Mouse (Mus musculus) G1E (cell line): Measurements from ENCODE around the gene Fam222a.

Experiments
- CTCF ChIP-seq: IDR thresholded peaks from 2 replicates; pipeline ENCODE4 v1.5.1; 2012; ENCODE audit warnings: low read depth, low read length, inconsistent platforms, mixed read lengths
- GATA1 ChIP-seq: IDR thresholded peaks from 2 replicates; pipeline ENCODE4 v1.6.1; 2012; ENCODE audit warnings: borderline replicate concordance, low read length, inconsistent platforms, mixed read lengths

DNA sequence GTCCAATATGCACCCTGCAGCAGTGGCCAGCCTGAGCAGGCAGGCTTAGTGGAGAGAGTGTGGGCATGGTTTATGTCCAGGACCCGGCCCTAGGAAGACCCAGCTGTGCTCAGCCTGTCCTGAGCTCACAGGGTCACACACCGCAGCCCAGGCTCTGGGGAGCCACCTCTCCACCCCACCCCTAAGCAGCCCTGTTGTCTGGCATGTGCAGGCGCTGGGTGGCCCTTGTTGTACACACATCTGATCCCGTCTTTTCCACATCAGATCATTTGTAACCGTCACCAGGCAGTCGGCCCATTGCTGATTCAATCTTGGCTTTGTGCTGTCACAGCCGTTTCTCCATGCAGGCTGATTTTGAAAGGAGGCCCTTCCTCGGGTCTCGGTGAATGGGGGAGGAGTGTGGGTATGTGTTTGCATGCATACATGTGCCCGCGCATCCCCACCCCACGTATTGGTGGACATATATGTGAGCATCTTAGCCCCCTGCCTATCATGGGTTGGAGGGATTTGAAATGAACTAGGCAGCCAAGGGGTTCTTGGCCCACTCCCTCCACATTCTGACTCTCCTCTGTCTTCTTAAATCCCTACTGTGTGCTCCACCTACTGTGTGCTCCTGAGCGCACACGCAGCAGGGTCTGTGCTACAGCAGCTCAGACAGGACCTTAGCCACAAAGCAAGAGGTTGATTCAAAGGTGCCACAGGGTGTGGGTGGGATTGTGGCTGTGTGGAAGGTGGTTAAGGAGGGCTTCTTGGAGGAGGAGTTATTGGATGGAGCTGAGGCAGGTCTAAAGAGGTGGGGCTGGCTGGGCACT lies 16.7 kb downstream of the Fam222a start:
- TF ChIP-seq CTCF (no peak), GATA1 (no peak)
